Mouse (Mus musculus) v-Abl transformed pro-B cells (cell line): ENCODE results near the gene Lamp2.
"Not testable (repeated sequence)": the region's sequence is repeated elsewhere in the genome, so short reads cannot be mapped to it uniquely, and the experiment has no call there.

Experiments used
- in situ Hi-C, 2 experiments: fragments of 400-800 bp; cut with MboI; formaldehyde crosslinking; loops; one replicate each; pipeline ENCODE4 v1.15.1; 2025; ENCODE audit not compliant: unreplicated experiment in 2 of 2

The Lamp2 gene

DNA sequence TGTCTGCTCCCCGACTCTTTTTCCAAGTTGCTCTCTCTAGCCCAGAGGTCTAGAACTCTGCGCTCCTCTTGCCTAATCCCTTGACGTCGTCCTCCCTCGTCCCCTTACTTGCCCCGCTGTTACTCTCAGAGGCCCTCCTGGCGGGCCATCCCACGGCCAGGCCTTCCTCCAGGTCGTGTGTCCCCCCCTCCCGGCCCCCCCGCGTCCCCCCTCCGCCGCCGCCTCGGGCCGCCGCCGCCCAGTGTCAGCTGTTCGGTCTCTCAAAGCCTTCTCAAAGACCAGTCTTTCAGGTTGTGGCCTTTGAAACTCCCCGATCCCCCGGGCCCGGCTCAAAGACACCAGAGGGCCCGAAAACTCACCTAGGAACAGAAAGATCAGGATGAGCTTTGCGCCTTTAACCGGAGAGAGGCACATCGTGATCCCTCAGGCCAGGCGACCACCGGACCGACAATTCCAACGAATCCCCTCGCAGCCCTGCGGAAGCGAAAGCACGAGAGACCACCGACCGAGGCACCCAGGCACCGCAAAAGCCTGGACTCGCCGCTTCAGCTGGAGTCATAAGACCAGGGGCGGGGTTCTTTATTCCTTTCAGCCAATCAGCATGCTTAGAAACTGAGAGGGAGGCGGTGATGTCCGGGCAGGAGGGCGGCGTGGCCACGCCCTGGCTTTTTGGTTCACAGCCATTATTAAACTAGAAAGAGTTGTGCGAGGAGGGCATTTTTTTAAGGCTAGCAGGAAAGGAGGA, at the start of gene Lamp2:
Gene Lamp2 (minus strand): TSS at position 565 of the 745 bp plus-strand sequence.
- in situ Hi-C loops: loop anchor here in 1 of 2 experiments (10.0 kb wide), 1 partner anchor 179 kb away; the partner anchor contains the start of gene C1galt1c1

DNA sequence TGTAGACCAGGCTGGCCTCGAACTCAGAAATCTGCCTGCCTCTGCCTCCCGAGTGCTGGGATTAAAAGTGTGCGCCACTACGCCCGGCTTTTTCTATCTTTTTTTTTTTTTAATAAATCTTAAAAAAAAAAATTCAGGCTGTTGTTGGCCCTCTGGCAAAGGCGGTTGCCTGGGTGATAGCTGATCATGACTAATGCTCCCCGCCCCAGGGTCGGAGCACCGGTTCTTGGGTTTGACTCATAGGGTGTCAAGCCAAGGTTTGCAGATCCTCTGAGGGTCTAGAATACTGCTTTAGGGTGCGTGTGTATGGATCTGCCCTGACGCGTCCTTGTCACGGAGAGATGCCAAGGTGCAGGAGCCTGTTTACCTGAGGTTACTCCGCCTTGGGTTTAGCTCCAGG, 48.6 kb upstream of the Lamp2 start:
- in situ Hi-C loops: loop anchor here in 1 of 2 experiments (10.0 kb wide), 2 partner anchors 170 to 430 kb away; no protein-coding TSS in a partner anchor

DNA sequence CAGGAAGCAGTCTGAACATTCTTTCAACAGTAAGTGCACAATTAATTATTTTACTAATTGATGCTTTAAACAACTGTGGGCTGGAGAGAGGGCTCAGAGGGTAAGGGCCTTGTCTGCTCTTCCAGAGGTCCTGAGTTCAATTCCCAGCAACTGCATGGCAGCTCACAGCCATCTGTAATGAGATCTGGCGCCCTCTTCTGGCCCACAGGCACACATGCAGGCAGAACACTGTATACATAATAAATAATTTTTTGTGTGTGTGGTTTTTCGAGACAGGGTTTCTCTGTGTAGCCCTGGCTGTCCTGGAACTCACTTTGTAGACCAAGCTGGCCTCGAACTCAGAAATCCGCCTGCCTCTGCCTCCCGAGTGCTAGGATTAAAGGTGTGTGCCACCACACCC, 45.9 kb upstream of the Lamp2 start:
- in situ Hi-C loops: loop anchor here in 1 of 2 experiments (10.0 kb wide), 2 partner anchors 167 to 427 kb away; no protein-coding TSS in a partner anchor

DNA sequence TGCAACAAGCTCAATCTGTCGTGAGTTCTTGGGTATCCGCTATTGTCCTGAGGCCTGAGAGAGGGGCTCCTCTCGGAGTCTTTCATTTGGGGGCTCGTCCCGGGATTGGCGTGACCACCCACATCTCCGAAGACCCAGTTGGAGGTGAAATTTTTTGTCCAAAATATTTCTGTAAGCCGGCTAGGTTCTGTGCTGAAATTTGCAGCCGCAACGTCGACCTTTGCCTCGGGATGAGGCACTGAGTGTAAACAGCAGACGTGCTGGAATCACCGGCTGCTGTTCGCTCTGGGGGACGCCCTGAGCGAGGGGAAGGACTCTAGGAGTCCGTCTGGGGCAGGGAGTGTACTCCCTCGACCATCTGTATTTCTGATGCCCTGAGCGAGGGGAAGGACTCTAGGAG, 29.2 kb upstream of the Lamp2 start:
- in situ Hi-C loops: not testable (repeated sequence)

DNA sequence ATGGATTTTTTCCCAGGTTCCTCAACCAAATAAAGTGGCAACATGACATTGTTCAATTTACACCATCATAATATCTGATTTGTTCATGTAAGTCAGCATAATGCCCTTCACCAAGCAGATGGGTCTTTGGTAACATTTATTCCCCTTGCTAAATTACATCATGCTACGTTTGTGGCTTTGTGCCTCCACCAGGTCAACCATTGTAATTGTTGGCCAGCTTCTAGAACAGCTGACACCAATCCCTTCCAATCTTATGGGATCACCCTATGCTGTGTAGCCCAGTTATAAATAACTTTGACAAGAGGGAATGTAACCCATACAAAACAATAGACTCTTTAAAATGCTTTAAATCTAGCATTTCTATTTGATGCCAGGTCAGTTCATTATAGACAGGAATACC, 22.3 kb upstream of the Lamp2 start:
- in situ Hi-C loops: no loop called here

DNA sequence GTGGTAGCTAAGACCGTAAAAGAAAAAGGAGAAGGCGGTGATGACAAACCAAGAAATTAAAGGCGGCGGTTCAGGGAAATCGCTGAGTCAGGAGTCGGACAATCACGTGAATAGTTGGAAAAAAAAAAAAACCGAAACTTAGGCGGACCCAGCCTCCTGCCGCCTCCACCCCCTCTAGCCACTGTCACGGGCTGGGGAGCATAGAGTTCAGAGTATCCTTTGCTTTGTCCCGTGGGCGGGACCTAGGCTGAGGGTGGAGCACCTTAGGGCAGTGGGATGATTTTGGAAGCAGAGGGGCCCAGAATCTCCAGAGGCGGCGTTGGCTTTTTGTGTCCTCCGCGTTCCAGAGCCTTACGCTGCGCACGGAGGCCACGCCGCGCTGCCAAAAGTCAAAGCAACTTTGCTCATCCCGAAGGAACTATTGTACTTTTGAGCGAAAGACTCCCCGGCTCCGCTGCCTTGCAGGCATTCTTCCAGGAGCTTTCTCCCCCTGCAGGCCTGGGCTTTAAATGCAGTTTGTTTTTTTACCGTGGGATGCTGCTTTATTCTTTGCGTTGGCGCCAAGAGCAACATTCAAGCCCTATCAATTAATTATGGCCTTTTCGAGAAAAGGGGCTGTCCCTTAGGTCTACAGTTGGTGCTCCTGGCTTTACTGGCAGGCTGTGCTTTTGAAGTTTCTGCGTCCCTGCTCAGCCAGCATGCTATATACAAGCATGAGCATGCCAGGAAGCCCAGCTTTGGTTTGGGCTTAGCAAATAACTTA, 17.5 kb upstream of the Lamp2 start:
- in situ Hi-C loops: no loop called here

DNA sequence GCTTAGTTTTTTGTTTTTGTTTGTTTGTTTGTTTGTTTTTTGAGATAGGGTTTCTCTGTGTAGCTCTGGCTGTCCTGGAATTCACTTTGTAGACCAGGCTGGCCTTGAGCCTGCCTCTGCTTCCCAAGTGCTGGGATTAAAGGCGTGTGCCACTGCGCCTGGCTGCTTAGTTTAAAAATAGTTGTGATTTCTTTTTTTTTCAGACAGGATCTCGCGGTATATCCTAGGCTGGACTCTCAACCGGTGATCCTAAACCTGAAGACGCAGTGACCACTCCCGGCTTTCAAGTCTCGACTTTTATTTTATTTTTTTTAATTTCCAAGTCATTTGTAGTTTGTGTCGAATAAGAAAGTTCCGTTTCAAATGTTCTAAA, 16.9 kb upstream of the Lamp2 start:
- in situ Hi-C loops: no loop called here

DNA sequence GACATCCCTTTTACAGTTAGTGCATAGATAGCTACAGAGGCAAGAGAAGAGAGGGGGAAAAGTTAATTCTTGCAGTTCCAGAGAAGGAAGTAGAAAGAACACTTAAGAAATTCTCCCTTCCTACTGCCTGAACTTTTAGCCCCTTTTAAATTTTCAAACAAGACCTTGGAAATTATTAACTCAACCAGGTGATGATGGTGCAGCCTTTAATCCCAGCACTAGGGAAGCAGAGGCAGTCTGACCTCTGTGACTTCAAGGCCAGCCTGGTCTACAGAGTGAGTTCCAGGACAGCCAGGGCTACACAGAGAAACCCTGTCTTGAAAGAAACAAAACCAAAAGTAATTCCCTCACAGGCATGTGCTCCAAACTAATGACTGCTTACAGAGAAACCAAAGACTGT, 10.0 kb upstream of the Lamp2 start:
- in situ Hi-C loops: loop anchor here in 1 of 2 experiments (10.0 kb wide), 1 partner anchor 99 kb away; no protein-coding TSS in a partner anchor

DNA sequence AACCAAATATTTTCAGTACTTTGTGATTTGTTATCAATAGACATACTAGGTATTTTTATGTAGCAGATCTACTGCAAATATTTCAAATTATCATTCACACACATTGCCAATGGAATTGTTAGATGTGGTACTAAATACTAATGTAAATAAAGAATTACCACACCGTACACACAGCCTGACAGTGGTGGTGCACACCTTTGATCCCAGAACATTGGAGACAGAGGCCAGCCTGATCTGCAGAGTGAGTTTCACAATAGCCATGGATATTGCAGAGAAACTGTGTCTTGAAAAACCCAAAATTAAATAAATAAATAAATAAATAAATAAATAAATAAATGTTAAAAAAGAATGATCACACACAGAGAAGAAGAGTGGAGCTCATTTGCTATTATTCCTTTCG, 6.9 kb upstream of the Lamp2 start:
- in situ Hi-C loops: loop anchor here in 1 of 2 experiments (10.0 kb wide), 1 partner anchor 102 kb away; no protein-coding TSS in a partner anchor

DNA sequence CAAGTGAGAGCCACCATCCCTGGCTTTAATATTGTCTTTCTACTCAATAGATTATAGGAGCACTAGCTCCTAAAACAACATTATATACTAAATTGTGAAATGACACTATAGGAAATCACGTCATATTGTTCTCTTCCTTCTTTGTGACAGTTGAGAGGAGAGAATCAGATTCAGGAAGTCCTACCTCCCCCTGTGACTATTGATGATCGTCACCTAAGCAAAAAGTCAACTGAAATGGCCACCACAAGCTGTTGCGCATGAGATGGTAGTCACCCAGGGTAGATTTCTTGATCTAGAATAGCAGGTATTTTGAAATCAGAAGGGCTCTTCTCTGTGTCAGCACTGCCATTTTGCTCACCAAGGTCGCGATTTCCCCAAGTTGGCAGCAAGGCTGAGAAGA, 5.8 kb upstream of the Lamp2 start:
- in situ Hi-C loops: loop anchor here in 1 of 2 experiments (10.0 kb wide), 1 partner anchor 103 kb away; no protein-coding TSS in a partner anchor

DNA sequence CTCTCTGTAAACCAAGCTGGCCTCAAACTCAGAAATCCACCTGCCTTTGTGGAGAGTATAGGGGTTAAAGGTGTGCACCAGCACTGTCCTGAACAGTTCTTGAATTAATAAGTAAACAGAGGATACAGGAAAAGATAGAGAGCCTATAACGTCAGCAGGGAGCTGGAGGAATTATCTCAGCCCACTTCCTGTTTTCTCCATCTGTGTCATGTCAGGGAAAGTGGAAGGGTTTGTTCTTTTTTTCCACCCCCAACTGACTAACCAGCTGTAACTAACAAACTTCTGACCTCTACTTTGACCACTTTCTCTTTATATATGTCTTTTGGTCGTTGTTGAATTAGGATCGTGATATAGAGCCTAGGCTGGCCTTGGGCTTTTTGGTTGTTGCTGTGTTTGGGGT, 4.6 kb upstream of the Lamp2 start:
- in situ Hi-C loops: loop anchor here in 1 of 2 experiments (10.0 kb wide), 1 partner anchor 104 kb away; no protein-coding TSS in a partner anchor

DNA sequence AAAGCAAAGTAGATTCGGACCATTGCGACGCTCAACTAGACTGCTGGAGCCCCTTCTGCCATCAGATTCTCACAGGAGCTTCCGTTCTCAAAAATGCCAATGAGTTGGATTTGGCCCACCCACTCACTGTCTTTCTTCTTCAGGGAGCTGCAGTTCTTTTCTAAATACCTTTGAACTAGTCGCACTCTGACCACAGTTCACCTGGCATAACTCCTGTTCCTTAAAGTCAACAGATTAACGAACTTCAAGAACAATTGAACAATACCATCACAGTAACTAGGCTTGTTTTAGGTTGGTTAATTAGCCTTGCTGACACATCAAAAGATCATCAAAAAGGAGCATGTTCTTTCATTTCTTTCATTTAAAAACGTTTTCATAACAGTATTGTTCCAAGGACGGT, 2.8 kb upstream of the Lamp2 start:
- in situ Hi-C loops: loop anchor here in 1 of 2 experiments (10.0 kb wide), 1 partner anchor 176 kb away; the partner anchor contains the start of gene C1galt1c1

DNA sequence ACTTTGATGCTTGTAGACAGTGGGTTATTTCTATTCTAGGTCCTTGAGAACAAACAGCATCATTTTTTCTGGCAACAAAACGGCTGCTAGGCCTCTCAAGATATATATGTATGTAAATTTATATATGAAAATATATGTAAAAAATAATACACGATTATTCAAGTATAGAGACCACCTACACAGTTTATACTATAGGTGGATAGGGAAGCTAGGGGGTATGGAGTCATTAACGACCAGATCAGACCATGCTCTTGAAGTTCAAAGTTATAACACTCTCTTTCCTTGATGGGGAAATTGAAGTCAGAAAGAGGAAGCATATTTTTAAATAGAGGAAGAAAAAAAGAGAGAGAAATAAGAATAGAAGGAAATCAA, 367 bp upstream of the Lamp2 start:
- in situ Hi-C loops: loop anchor here in 1 of 2 experiments (10.0 kb wide), 1 partner anchor 178 kb away; the partner anchor contains the start of gene C1galt1c1

DNA sequence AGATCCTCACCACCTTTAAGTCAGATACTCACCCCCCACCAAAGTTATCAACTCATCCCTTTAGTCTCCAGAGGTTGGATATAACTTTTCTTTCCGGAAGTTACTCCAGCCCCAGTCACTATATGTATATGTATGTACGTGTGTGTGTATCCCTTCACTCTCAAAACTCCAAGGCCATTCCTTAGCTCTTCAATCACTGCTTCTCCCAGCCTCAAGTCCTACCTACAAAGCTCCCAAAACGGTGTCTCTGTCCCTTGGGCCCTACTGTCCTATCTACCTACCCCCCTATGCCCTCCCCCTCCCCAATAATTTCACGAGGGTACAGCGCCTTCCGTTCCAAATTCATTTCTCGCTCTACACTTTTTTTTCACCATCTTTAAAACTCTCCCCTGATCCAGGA, 780 bp downstream of the Lamp2 start:
- in situ Hi-C loops: loop anchor here in 1 of 2 experiments (10.0 kb wide), 1 partner anchor 179 kb away; the partner anchor contains the start of gene C1galt1c1

DNA sequence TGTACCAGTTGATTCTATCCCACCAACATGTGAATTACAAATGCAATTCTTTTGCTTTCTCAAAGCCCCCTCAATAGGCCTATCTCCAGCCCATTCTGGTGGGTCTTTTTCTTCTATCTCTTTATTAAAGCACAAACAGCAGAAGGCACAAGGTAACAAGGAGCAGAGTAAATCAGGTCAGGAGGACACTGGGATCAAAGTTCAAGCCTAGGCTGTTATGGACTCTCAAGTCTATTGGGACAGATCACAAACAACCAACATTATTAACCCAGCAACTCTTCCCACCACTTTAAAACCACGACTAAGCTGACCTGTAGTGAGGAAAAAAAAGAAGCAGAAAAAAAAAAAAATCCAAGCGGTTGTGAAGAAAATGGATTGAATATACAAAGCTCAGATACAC, 1.4 kb downstream of the Lamp2 start:
- in situ Hi-C loops: loop anchor here in 1 of 2 experiments (10.0 kb wide), 1 partner anchor 180 kb away; the partner anchor contains the start of gene C1galt1c1

DNA sequence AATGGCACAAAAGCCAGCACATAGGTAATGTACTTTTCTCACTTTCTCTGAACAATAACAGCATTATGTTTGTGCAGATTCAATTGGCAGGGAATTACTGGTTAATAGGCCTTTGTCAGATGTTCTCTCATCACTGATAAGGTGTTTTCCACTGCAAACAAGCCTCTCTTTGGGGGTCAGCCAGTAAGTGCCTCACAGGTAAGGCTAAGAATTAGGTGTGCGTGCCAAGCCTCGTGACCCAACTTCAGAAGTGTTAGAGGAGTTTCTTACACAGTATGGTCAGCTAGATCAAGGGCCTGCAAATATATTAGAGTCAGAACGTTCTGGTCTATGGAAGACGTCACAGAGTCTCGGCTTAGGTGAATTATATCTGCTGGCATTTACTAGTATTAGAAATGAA, 2.3 kb downstream of the Lamp2 start:
- in situ Hi-C loops: loop anchor here in 1 of 2 experiments (10.0 kb wide), 1 partner anchor 181 kb away; the partner anchor contains the start of gene C1galt1c1

DNA sequence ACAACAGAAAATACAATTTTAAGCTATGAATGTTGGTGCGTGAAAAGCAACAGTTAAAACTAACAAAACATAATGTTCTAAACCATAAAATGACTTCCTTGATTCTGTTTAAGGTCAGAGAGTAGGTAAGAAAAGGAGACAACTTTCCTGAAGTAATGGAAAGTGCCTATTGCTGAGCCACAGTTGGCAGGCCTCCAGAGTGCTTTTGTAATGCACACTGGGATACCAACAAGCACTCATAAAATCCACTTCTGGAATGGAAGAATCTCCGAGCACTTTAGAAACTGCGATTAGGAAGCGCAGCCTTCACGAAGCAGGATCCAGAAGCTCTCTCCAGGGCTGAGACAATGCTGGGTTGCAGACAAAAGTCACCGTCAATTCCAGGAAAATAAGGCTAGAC, 5.8 kb downstream of the Lamp2 start:
- in situ Hi-C loops: loop anchor here in 1 of 2 experiments (10.0 kb wide), 1 partner anchor 184 kb away; the partner anchor contains the start of gene C1galt1c1

DNA sequence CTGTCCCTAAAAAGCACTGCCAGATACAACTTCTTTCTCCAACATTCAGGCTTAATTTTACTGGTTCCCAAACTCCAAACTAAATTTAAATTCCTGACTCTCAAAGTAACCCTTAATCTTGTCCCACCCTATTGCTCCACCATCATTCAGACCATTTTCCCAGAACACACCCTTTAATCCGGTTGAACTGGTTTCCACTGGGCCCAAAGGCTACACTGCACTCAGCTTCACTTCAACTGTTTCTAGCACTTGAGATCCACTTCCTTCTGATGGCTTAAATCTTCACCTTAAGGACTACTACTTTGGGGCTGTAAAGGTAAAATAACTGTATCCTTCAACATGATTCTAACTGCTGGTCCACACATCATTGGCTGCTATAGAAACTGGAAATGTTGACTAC, 10.5 kb downstream of the Lamp2 start:
- in situ Hi-C loops: no loop called here

DNA sequence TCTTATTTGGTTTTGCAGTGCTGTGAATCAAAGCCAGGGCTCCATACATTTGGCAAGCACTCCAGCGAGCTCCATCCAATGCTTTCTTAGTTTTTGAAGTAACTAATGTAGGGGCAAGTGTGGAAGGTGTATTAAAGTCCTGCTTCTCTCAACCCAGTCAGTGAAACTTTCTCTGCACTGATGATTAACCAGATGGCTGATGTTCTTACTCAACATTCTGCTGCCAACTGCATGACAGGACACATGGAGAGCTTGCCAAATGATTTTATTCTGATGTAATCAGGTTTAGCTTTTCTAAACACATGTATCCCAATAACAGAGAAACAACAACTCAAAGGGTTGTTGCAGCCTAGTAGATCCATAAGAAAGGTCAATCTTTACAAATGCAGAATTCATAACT, 13.8 kb downstream of the Lamp2 start:
- in situ Hi-C loops: loop anchor here in 1 of 2 experiments (5.0 kb wide), 1 partner anchor 190 kb away; the partner anchor contains the start of gene Tmem255a

DNA sequence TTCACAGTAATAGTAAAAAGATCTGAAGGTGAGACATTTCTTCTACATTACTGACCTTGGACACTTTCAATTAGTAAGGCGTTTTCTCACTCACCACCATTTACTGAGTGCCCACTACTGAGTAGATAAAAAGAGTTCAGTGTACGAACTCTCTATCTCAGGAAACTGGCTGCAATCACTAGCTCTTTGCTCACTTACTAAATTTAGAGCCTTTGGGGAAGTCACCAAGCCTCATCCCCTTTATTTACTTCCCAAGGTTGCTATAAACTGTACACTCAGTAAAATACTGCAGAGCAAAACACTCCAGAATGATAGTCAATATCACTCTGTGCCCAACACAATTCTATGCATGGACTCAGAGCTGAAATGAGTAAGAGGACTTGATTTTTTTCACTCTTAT, 16.6 kb downstream of the Lamp2 start:
- in situ Hi-C loops: loop anchor here (5.0 kb wide), 5 partner anchors 187 to 357 kb away; partner anchors contain the start of genes Rhox11 (in 1 of the 2) and Tmem255a (in 1 of the 2)
